Mouse (Mus musculus) megakaryocyte progenitor cell, adult 5-6 weeks (primary cell): ENCODE measurements around the gene Cst10. TPM values are rescaled to one million over a fixed set of nuclear protein-coding genes. Genes with fewer than 3 reads are reported as not detected.

Source experiments
- ATAC-seq: replicated peaks from 2 replicates; pipeline ENCODE4 v1.8.0; 2016; ENCODE audit warnings: mild to moderate bottlenecking, moderate TSS enrichment, inconsistent platforms; ENCODE audit not compliant: poor library complexity
- total RNA-seq, 2 experiments: library from RNA; stranded (forward) in 1 of 2; stranded (reverse) in 1 of 2; fragments of 157-497, 149-512 nt in 1 of 2; fragments of 200-1000 nt in 1 of 2; gene quantifications; 2 replicates each; pipeline versions ENCODE4 v1.2.3 to v1.2.4; 2015 to 2017

The Cst10 gene
- total RNA-seq (2015): not detected in 2 replicates
- total RNA-seq (2017): not detected in 2 replicates

- no peak for ATAC-seq
Observed at GRCm38 (mm10) chr2:149404757-149405156, at the start of gene Cst10. Gene Cst10 (plus strand): TSS chr2:149405057.

- no peak for ATAC-seq
Observed at GRCm38 (mm10) chr2:149392951-149393350, 11.9 kb upstream of the Cst10 start.

DNA sequence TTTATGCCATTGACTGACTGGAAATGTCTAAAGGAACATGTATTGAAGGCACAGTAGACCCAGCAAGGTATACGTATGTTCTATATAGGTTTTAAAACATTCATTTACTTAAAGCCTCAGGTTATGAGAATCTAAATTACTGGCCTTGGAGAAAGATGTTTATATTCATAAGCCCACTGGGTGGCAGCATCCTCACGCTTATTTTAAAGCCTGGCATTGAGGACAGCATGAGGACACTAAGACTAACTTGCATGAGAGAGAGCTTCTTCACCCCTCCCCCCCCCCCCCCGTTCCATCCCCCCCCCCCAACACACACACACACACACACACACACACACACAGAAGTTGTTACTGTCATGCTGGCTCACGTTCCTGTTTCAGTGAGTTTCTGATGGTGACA is 17.7 kb downstream of the Cst10 start:
- peak; percentile 74 for ATAC-seq
